8 mouse cellular contexts compared by ENCODE assay signal in the genomic region with DNA sequence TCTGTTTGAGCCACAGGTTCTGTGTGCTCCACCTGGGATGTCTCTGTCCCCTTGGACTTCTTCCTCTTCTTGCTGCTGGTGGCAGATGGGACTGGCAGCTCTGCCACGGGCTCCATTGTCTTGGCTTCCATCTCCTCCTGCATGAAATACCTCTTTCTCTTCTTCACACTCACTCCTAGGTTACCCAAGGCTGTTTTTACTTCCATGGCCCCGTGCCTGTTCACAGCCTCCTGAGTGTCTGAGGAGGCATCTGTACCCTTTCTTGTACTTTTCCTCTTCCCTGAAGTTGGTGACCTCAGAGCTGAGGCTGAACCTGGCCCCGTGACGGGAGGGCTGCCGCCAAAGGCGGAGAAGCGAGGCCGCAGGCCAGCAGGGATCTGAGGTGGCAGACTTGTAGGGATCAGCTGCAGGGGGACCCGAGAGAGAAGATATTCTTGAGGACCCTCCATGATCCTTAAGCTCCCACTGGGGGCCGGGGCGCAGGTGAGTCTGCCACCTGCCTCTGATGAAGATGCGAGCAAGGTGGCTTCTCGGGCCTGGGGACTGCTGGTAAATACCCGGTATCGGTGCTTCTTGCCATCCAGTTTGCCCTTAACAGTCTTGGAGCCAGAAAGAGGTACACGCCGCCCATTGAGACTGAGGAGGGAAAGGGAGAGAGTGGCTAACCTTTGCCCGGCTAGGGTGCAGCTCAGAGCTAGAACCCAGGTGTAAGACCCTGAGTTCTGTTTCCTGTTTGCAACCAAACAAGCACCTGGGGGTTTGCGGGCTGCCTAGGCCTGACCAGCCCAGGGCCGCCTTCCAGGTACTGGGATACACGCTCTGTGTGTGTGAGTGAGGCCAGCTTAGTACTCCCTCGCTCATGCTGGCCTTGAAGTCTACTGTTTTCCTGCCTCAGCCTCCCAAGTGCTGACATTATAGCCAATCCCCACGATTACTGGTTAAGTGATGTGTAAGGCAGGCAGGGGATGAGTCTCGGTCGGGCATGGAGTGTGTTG. TPM values are rescaled to one million over a fixed set of nuclear protein-coding genes. Genes with fewer than 3 reads are reported as not detected.
DNase-seq lines count a peak whose midpoint lies in the region; ATAC-seq and TF ChIP-seq lines count a peak whose summit lies in the region.
"Had no signal": no experiment of that assay in that cellular context is flagged by ENCODE, and none has a peak within 500 bp of the region (broad histone marks: within the 10 kb centered on the region; RNA-seq: fewer than 3 reads in every experiment).

No protein-coding gene starts in this region.

- H3K36me3 ChIP-seq in neural tube, embryonic 11.5 days (ENCODE audit: control insufficient read depth, insufficient read depth, low read length): peaks cover 14% of the 10 kb centered on the region
- H3K36me3 ChIP-seq in forebrain, postnatal 0 days (ENCODE audit: insufficient read depth): peaks cover 25% of the 10 kb centered on the region
- H3K36me3 ChIP-seq in liver, embryonic 15.5 days (replicated peaks): peaks cover 30% of the 10 kb centered on the region

- H3K4me1 ChIP-seq in neural tube, embryonic 11.5 days (ENCODE audit: control insufficient read depth, insufficient read depth, low read length): no peaks in the 10 kb centered on the region; the same call in 1 of the 2 replicates
- no peaks in the 10 kb centered on the region; the same call in 1 of the 2 replicates for H3K4me1 ChIP-seq in forebrain, postnatal 0 days (ENCODE audit: insufficient read depth)
- peaks cover 58% of the 10 kb centered on the region for H3K4me1 ChIP-seq in liver, embryonic 15.5 days (replicated peaks)

- H3K4me2 ChIP-seq in neural tube, embryonic 11.5 days (ENCODE audit: low read depth): peak overlapping the region; percentile 9; the same call in 1 of the 2 replicates
- H3K4me2 ChIP-seq in forebrain, postnatal 0 days (ENCODE audit: low read depth): 0 out of 2 replicates have a peak overlapping the region, but pooled peaks have one; percentile 95
- H3K4me2 ChIP-seq in liver, embryonic 15.5 days: peak overlapping the region; percentile 99

- ATAC-seq in neural tube, embryonic 11.5 days (ENCODE audit: insufficient read depth, low FRiP score, low TSS enrichment): no peak
- no peak for ATAC-seq in forebrain, postnatal 0 days
- ATAC-seq in liver, embryonic 15.5 days (ENCODE audit: insufficient read depth): no peak
- ATAC-seq: activated CD4-positive, CD25-positive, alpha-beta regulatory T cell, adult 4 months had no signal

- no peak for DNase-seq in neural tube, embryonic 11.5 days (ENCODE audit: low spot score)
- no peak for DNase-seq in neural tube, embryonic 10.5 days (ENCODE audit: extremely low spot score, low spot score)
- DNase-seq in forebrain, postnatal 0 days: no peak
- no peak for DNase-seq in right cerebral cortex, postnatal 10 days (ENCODE audit: low spot score in 2 of 2)
- DNase-seq in retina, postnatal 1 day: no peak
- DNase-seq in thymus, postnatal 25 days: no peak

- TF ChIP-seq CTCF in forebrain, postnatal 0 days (IDR thresholded peaks at IDR 0.05; ENCODE audit: low read depth): no peak

- H3K9me3 ChIP-seq in neural tube, embryonic 11.5 days (ENCODE audit: control insufficient read depth, low read length): no peaks in the 10 kb centered on the region
- no peaks in the 10 kb centered on the region for H3K9me3 ChIP-seq in forebrain, postnatal 0 days (ENCODE audit: low read length)
- no peaks in the 10 kb centered on the region for H3K9me3 ChIP-seq in liver, embryonic 15.5 days (replicated peaks)

- H3K27me3 ChIP-seq in neural tube, embryonic 11.5 days (ENCODE audit: control insufficient read depth, insufficient read depth, low read length): no peaks in the 10 kb centered on the region
- no peaks in the 10 kb centered on the region for H3K27me3 ChIP-seq in forebrain, postnatal 0 days (ENCODE audit: insufficient read depth, low read length)
- H3K27me3 ChIP-seq in liver, embryonic 15.5 days: no peaks in the 10 kb centered on the region

- H3K4me3 ChIP-seq in neural tube, embryonic 11.5 days (ENCODE audit: low read depth, low read length): no peak overlapping the region; the same call in 1 of the 2 replicates
- H3K4me3 ChIP-seq in forebrain, postnatal 0 days (ENCODE audit: low read depth, low read length): no peak overlapping the region
- peak overlapping the region; percentile 71; the same call in 1 of the 2 replicates for H3K4me3 ChIP-seq in liver, embryonic 15.5 days (replicated peaks)

- H3K27ac ChIP-seq in neural tube, embryonic 11.5 days (ENCODE audit: low read depth, low read length): no peak overlapping the region
- no peak overlapping the region for H3K27ac ChIP-seq in forebrain, postnatal 0 days (ENCODE audit: low read depth, low read length)
- H3K27ac ChIP-seq in liver, embryonic 15.5 days (replicated peaks): peak overlapping the region; percentile 24; the same call in 1 of the 2 replicates

- 95% methylated on average over 25 of the region's 25 CpGs for WGBS in neural tube, embryonic 11.5 days
- 93% methylated on average over 25 of the region's 25 CpGs for WGBS in forebrain, postnatal 0 days
- WGBS in liver, embryonic 15.5 days (ENCODE audit: insufficient replicate concordance): 83% methylated on average over 25 of the region's 25 CpGs

- H3K9ac ChIP-seq in neural tube, embryonic 11.5 days (ENCODE audit: low read length): no peak overlapping the region
- H3K9ac ChIP-seq in forebrain, postnatal 0 days: no peak overlapping the region; the same call in 1 of the 2 replicates
- no peak overlapping the region for H3K9ac ChIP-seq in liver, embryonic 15.5 days

RNA-seq across cellular contexts. Expression of a gene that starts 1.6 kb away (rescaled TPM):
- 17.8 and 18.0 TPM in 2 replicates for polyA plus RNA-seq in neural tube, embryonic 11.5 days (2014; fragmentation: Nextera tagmentation; extraction: Ambion mirVana)
- total RNA-seq in forebrain, postnatal 0 days (2014; rRNA removed): 12.1 and 15.5 TPM in 2 replicates
- 19.4 and 21.6 TPM in 2 replicates for polyA plus RNA-seq in forebrain, postnatal 0 days (2015; fragmentation: Nextera tagmentation; extraction: Ambion mirVana)
- polyA plus RNA-seq in liver, embryonic 15.5 days (2015; fragmentation: Nextera tagmentation; extraction: Ambion mirVana): 7.9 and 8.1 TPM in 2 replicates

RNA-seq across cellular contexts. Expression of a gene that starts 1.9 kb away (rescaled TPM):
- polyA plus RNA-seq in neural tube, embryonic 11.5 days (2014; fragmentation: Nextera tagmentation; extraction: Ambion mirVana): 3.4 and 4.7 TPM in 2 replicates
- 0.76 and 1.2 TPM in 2 replicates for total RNA-seq in forebrain, postnatal 0 days (2014; rRNA removed)
- polyA plus RNA-seq in forebrain, postnatal 0 days (2015; fragmentation: Nextera tagmentation; extraction: Ambion mirVana): 2.0 and 2.1 TPM in 2 replicates
- 0.94 and 1.5 TPM in 2 replicates for polyA plus RNA-seq in liver, embryonic 15.5 days (2015; fragmentation: Nextera tagmentation; extraction: Ambion mirVana)

RNA-seq across cellular contexts. Expression of a gene that starts 13.1 kb away (rescaled TPM):
- polyA plus RNA-seq in neural tube, embryonic 11.5 days (2014; fragmentation: Nextera tagmentation; extraction: Ambion mirVana): 91.8 and 93.3 TPM in 2 replicates
- 56.6 and 73.6 TPM in 2 replicates for total RNA-seq in forebrain, postnatal 0 days (2014; rRNA removed)
- polyA plus RNA-seq in forebrain, postnatal 0 days (2015; fragmentation: Nextera tagmentation; extraction: Ambion mirVana): 80.5 and 81.0 TPM in 2 replicates
- polyA plus RNA-seq in liver, embryonic 15.5 days (2015; fragmentation: Nextera tagmentation; extraction: Ambion mirVana): 14.0 and 14.5 TPM in 2 replicates

RNA-seq across cellular contexts. Expression of a gene that starts 24.1 kb away (rescaled TPM):
- polyA plus RNA-seq in neural tube, embryonic 11.5 days (2014; fragmentation: Nextera tagmentation; extraction: Ambion mirVana): 12.4 and 14.6 TPM in 2 replicates
- total RNA-seq in forebrain, postnatal 0 days (2014; rRNA removed): 47.7 and 58.2 TPM in 2 replicates
- polyA plus RNA-seq in forebrain, postnatal 0 days (2015; fragmentation: Nextera tagmentation; extraction: Ambion mirVana): 17.9 and 21.8 TPM in 2 replicates
- 6.2 and 7.5 TPM in 2 replicates for polyA plus RNA-seq in liver, embryonic 15.5 days (2015; fragmentation: Nextera tagmentation; extraction: Ambion mirVana)

RNA-seq across cellular contexts. Expression of a gene that starts 46.2 kb away (rescaled TPM):
- polyA plus RNA-seq in neural tube, embryonic 11.5 days (2014; fragmentation: Nextera tagmentation; extraction: Ambion mirVana): 3.2 and 3.4 TPM in 2 replicates
- total RNA-seq in forebrain, postnatal 0 days (2014; rRNA removed): 2.2 and 3.0 TPM in 2 replicates
- polyA plus RNA-seq in forebrain, postnatal 0 days (2015; fragmentation: Nextera tagmentation; extraction: Ambion mirVana): 2.1 and 2.9 TPM in 2 replicates
- 0.46 and 0.84 TPM in 2 replicates for polyA plus RNA-seq in liver, embryonic 15.5 days (2015; fragmentation: Nextera tagmentation; extraction: Ambion mirVana)

Comparison
In these comparisons a context has a peak if more than half of its experiments do, and no peak if none do; other contexts are left out.
1. H3K4me2 ChIP-seq: peak in every context shown above with its lines; median percentile 99 in liver, embryonic 15.5 days; 95 in forebrain, postnatal 0 days; 9 in neural tube, embryonic 11.5 days.